Mouse (Mus musculus): Measurements from ENCODE around the gene Snap23.

GRCm38 (mm10) chr2:120565363-120565762 is 2.1 kb upstream of the Snap23 start:
- TF ChIP-seq CTCF (IDR thresholded peaks at IDR 0.05) (no peak), EP300 (IDR thresholded peaks at IDR 0.05) (no peak)
